Mouse (Mus musculus) MN1 (cell line): ENCODE data around the gene Gm8126.
"Not testable (repeated sequence)": the region's sequence is repeated elsewhere in the genome, so short reads cannot be mapped to it uniquely, and the experiment has no call there.

Experiments
- DNase-seq: peaks from one replicate; pipeline ENCODE4 v3.0.0-alpha.2; 2016; ENCODE audit warnings: low spot score

Gm8126 gene

DNA sequence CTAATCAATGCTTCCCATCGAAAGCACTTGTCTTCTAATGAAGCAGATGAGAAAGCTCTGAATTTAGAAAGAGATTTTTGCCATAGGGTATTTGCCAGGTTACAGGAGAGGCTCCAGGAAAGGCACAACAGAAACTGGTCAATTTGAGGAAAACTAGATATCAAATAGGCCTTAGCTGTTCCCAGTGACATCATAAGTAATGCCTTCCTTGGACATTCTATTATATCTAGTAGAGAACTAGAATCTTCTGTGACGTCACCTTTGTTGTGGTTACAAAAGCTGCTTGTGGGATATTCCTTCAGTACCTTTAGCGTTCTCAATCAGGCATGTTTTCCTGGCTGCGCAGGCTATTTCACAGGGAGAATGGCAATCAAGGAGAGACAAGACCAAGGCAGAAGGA, at the start of gene Gm8126:
Gene Gm8126 (plus strand): TSS at position 301 of the 400 bp plus-strand sequence.
- not testable (repeated sequence) for DNase-seq

DNA sequence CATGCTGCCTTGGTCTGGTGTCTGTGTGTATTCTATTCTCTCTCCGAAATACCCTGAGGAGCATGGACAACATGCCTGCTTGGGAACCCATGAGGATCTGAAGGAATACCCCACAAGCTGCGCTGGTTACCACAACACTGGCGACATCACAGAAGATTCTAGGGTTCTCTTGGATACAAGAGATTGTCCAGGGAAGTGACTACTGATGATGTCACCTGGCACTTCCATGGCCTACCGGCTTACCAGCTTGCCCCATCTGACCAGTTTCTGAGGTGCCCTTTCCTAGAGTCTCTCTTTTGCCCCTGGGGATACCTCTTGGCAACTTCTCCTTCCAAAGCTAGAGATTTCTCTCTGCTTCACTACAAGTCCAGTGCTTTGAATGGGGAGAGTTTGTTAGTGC, 23.2 kb upstream of the Gm8126 start, which contains the start of gene Gm8122:
Gene Gm8122 (minus strand): TSS at position 101 of the 400 bp plus-strand sequence.
- DNase-seq = not testable (repeated sequence)

DNA sequence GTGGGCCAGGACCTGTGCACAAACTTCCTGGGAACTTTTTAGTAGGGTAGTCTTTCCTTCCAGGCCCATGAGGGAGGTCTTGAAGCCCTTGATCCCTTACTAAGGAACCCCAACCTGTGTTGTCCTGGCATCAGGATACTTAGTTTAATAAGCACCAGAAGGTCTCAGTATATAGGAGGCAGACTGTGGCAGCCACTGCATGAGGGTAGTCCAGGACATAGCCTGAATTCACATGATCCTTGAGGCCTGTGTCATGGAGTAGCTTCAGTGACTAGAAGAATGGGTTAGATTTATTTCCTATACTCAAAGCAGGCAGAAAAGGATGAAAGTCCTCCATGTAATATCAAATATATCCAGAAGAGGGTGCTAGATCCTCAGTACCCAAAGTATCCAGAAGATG, 20.7 kb upstream of the Gm8126 start:
- DNase-seq = not testable (repeated sequence)

DNA sequence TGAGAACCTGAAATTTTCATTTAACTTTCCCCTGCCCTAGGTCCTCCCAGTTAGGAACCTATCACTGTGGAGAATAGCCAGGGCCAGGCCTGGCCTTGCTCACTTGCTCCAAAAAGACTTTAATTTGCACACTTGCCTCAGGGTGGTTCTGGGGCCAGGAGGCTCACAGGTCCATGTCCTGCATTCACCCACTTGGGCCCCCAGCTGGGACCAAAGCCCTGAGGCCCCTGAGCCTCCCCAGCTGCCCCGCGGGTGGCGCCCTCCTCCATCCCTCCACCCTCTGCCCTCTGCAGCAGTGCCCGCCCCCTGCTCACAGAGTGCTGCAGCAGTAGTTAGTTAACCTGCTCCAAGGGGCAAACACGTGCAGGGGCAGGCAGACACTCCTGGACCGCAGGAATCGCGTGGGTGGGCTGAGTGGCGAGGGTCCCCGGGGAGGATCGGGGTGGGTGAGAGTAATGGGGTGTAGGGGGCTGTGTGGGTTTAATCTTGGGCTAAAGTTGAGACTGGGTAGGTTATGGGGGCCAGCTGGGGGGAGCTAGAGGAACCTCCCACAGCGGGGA, 8.8 kb upstream of the Gm8126 start:
- DNase-seq = not testable (repeated sequence)

GRCm38 (mm10) chr14:43250549-43251253, 7.7 kb upstream of the Gm8126 start:
- DNase-seq = not testable (repeated sequence)

DNA sequence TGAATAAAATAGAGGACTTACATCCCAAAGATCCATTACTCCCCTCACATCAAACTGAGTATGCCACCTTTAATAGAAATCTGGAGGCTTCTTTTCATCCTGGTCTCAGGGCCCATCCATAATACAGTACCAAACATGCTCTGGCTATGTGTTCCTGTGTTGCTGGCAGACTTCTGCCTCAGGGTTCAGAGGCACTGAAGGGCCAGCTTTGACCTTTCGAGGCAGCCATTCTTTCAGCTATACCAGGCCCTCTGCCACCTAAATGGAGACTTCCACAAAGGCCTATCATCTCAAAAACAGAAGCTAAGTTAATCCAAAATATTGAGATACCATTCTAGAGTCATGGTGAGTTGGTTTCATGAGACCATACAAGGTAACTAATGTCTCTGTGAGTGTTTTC, 1.9 kb upstream of the Gm8126 start:
- DNase-seq = not testable (repeated sequence)

DNA sequence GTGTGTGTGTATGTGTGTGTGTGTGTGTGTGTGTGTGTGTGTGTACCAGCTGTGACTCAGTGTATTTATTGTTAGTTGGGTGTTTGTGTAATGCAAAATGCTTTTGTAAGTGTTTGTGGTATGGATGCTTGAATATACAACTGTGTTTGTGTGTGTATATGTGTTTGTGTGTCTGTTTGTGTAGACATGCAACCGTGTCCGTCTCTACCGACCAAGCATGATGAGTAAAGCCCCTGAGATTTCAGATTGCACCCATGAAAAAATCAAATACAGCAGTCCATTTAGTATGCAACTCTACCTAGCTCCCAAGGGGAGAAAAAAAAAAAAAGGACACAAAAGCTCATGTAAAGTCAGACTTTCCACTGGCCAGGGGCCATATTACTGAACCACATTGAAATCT, 5.0 kb downstream of the Gm8126 start:
- DNase-seq = not testable (repeated sequence)

DNA sequence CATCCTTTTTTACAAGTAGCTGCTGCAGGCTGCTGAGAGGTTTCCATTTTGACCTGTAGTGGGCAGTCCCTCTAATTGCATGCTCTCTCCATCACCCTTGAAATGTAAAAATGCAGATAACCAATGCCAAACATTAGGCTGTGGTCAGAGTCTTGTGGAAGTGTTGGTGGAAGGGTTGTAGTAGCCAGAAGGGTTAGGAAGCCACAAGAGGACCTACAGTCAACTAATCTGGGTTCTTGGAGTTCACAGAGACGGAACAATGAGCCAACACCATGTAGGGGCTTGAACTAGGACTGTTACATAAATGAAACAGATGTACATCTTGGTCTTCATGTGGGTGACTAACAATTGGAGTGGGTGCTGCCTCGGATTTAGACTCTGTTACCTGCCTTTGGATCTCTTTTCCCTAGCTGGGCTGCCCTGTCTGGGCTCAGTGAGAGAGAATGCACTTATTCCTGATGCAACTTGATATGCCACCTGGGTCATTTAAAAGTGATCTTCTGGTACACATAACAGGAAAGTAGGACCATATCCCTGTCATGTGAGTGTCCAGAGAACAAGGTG, 10.2 kb downstream of the Gm8126 start:
- not testable (repeated sequence) for DNase-seq

GRCm38 (mm10) chr14:43269211-43269610, 10.8 kb downstream of the Gm8126 start:
- DNase-seq = not testable (repeated sequence)

- not testable (repeated sequence) for DNase-seq
Observed at GRCm38 (mm10) chr14:43273161-43273560, 14.7 kb downstream of the Gm8126 start.

GRCm38 (mm10) chr14:43274986-43275511, 16.6 kb downstream of the Gm8126 start, which contains the start of gene Gm9732:
Gene Gm9732, plus strand, starts transcription at chr14:43275036.
- DNase-seq = not testable (repeated sequence)

DNA sequence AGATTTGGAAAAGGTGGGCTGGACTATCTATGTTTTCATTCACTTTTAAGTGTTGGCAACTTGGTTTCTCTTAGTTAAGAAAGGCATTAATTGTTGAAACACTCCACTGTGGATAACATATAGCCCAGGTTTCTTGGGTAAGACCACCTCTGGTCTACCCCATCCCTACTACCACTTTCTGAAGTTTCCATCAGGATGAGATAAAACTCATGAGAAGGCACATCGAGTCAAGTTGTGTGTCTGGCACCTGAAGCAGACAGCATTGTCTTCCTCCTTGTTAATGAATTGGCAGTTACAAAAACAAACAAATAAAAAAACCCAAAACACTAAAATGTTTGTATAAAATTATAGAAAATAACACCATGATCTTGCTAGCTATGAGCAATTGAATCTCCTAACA, 17.3 kb downstream of the Gm8126 start:
- not testable (repeated sequence) for DNase-seq

- not testable (repeated sequence) for DNase-seq
Observed at GRCm38 (mm10) chr14:43277468-43277867, 19.0 kb downstream of the Gm8126 start.

DNA sequence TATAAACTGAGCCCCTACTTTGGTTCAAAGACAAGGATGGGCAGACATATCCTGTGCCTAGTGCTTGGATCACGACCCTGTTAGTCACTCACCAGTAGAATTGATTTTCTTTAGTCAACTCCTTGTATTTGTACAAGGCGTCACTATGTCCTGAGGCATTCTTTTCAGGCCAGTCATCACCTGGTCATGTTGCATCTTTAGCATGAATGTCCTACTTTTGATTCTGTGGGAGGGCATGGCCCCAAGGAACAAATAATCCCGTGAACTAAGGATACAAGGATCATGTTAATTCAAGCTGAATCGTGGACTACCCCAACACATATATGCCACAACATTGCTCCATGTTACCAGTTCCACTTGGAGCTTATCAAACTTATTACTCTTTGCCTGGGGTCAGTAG, 19.7 kb downstream of the Gm8126 start:
- not testable (repeated sequence) for DNase-seq

- DNase-seq = not testable (repeated sequence)
Observed at GRCm38 (mm10) chr14:43278681-43279080, 20.2 kb downstream of the Gm8126 start.

DNA sequence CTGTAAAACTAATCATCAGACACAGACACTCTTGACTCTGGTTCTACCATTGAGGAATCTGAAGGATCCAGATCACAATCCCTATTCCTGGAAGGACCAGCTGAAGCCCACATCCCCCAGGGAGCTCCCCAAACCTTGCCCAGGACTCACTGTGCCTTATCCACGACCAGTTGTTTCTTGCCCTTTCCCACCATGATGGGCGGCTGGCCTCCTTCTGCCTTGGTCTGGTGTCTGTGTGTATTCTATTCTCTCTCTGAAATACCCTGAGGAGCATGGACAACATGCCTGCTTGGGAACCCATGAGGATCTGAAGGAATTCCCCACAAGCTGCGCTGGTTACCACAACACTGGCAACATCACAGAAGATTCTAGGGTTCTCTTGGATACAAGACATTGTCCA, 35.1 kb downstream of the Gm8126 start, which contains the start of gene Gm8127:
Gene Gm8127 (minus strand): TSS at position 330 of the 400 bp plus-strand sequence.
- DNase-seq = not testable (repeated sequence)
